Mouse (Mus musculus) heart, embryonic 16.5 days (tissue): ENCODE measurements at regions not wholly inside any gene's neighbourhood (a gene's known extent, or its start where the extent isn't known, plus 50 kb on each side); places are given as distances from the start of the nearest gene placed in this dataset.

ENCODE experiments used
- ATAC-seq: fragments of 200-750 bp; cut with Nextera tagmentation; replicated peaks from 2 replicates; pipeline ENCODE4 v1.8.0; 2017; ENCODE audit warnings: moderate number of reproducible peaks; ENCODE audit not compliant: insufficient read depth, low FRiP score; ENCODE audit errors: extremely low read depth
- H3K27ac ChIP-seq: fragments of 300-500 bp; sonication (generic); 2 replicates; pipeline ENCODE4 v1.5.1; 2014; ENCODE audit warnings: mild to moderate bottlenecking, low read length, control low read depth, moderate library complexity
- H3K27me3 ChIP-seq: fragments of 300-500 bp; sonication (generic); 2 replicates; pipeline ENCODE4 v1.6.1; 2014; ENCODE audit warnings: low read length, mixed read lengths; ENCODE audit not compliant: control insufficient read depth, insufficient read depth
- H3K36me3 ChIP-seq: fragments of 300-500 bp; sonication (generic); 2 replicates; pipeline ENCODE4 v1.6.1; 2014; ENCODE audit not compliant: control insufficient read depth, insufficient read depth
- H3K4me1 ChIP-seq: fragments of 300-500 bp; sonication (generic); 2 replicates; pipeline ENCODE4 v1.6.1; 2014; ENCODE audit warnings: low read length, mixed read lengths; ENCODE audit not compliant: control insufficient read depth, insufficient read depth
- H3K4me2 ChIP-seq: fragments of 300-500 bp; sonication (generic); 2 replicates; pipeline ENCODE4 v1.6.1; 2014; ENCODE audit warnings: low read depth, mild to moderate bottlenecking, control low read depth, low read length
- H3K4me3 ChIP-seq: fragments of 300-500 bp; sonication (generic); 2 replicates; pipeline ENCODE4 v1.5.1; 2014; ENCODE audit warnings: mild to moderate bottlenecking, control low read depth, low read length
- H3K9ac ChIP-seq: fragments of 300-500 bp; sonication (generic); 2 replicates; pipeline ENCODE4 v1.6.1; 2014; ENCODE audit warnings: low read length, control low read depth
- H3K9me3 ChIP-seq: fragments of 300-500 bp; sonication (generic); replicated peaks from 2 replicates; pipeline ENCODE4 v1.6.1; 2016; ENCODE audit warnings: low read length; ENCODE audit not compliant: control insufficient read depth
- WGBS: fragments of 180-500 bp; shearing (Covaris S2); extraction: QIAGEN DNeasy Blood & Tissue Kit; methylation state at CpG from one replicate; pipeline ENCODE4 v1.1.7; 2014; 5-methylcytosine and 5-hydroxymethylcytosine counted together

GRCm38 (mm10) chr11:7348601-7349000 is 134.9 kb upstream of the Igfbp3 start:
- no peak overlapping the region for H3K27ac ChIP-seq
- no peak for ATAC-seq
- no peak overlapping the region for H3K9ac ChIP-seq
- H3K4me1 ChIP-seq: no peaks in the 10 kb centered on the region
- no peak overlapping the region for H3K4me2 ChIP-seq
- no peaks in the 10 kb centered on the region for H3K27me3 ChIP-seq
- 74% methylated on average over 1 of the region's 1 CpGs for WGBS
- H3K4me3 ChIP-seq: no peak overlapping the region
- H3K9me3 ChIP-seq: no peaks in the 10 kb centered on the region
- H3K36me3 ChIP-seq: no peaks in the 10 kb centered on the region

DNA sequence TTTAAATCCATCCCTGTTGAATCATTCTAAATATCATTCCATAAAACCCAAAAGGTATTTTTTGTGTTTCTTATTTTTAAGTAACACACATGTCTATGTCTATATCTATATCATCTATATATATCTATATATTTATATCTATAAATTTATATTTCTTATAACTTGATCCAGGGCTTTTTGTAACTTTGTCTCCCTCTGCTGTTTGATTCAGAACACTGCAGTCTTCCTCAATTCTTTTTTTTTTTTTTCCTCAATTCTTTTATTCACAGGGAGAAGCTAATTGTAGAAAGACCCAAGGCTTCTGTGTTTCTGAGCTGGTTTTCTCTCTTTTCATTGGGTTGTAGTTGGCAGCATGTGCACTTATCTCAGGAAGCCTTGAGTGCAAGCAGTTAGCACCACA is 124.1 kb upstream of the Igfbp3 start:
- Histone ChIP-seq H3K9me3 (peaks cover 5% of the 10 kb centered on the region), H3K4me2 (no peak overlapping the region), H3K27ac (no peak overlapping the region), H3K27me3 (no peaks in the 10 kb centered on the region), H3K4me3 (no peak overlapping the region), H3K36me3 (no peaks in the 10 kb centered on the region), H3K4me1 (no peaks in the 10 kb centered on the region), H3K9ac (no peak overlapping the region)
- ATAC-seq: no peak

DNA sequence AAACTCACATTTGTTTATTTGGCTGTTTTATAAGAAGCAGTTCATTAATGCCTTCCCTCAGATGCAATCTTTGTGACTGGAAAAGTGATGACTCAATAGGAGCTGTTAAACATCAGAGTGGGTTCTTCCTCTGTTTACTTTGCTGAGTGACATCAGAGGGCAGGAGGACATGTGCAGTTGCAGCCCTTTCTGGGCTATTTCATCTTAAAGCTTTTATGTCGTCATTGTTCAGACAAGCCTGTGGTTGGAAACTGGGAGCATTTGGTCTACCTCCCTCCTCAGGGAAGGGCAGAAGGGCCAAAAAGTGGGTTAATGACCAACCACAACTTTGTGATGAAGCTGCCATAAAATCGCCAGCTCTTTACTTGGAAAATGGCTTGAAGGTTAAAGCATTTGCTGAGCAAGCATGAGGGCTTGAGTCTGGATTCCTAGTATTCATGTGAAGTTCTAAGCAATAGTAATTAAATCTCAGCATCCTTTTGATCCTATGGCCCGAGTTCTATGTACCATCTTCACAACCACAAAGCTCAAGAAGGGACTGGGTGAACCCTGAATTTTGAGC is 103.8 kb upstream of the Igfbp3 start:
- no peak for ATAC-seq
- WGBS: 53% methylated on average over 3 of the region's 3 CpGs
- Histone ChIP-seq H3K9me3 (no peaks in the 10 kb centered on the region; the same call in 1 of the 2 replicates), H3K27ac (no peak overlapping the region), H3K36me3 (no peaks in the 10 kb centered on the region), H3K27me3 (no peaks in the 10 kb centered on the region), H3K4me1 (no peaks in the 10 kb centered on the region), H3K4me2 (no peak overlapping the region), H3K4me3 (no peak overlapping the region), H3K9ac (no peak overlapping the region)

- H3K27ac ChIP-seq: no peak overlapping the region
- no peak for ATAC-seq
- no peaks in the 10 kb centered on the region for H3K9me3 ChIP-seq
- no peaks in the 10 kb centered on the region for H3K4me1 ChIP-seq
- no peak overlapping the region for H3K9ac ChIP-seq
- no peak overlapping the region for H3K4me2 ChIP-seq
- H3K36me3 ChIP-seq: no peaks in the 10 kb centered on the region
- H3K27me3 ChIP-seq: no peaks in the 10 kb centered on the region
- no peak overlapping the region for H3K4me3 ChIP-seq
Measured at GRCm38 (mm10) chr11:7296252-7296651, 82.5 kb upstream of the Igfbp3 start.

DNA sequence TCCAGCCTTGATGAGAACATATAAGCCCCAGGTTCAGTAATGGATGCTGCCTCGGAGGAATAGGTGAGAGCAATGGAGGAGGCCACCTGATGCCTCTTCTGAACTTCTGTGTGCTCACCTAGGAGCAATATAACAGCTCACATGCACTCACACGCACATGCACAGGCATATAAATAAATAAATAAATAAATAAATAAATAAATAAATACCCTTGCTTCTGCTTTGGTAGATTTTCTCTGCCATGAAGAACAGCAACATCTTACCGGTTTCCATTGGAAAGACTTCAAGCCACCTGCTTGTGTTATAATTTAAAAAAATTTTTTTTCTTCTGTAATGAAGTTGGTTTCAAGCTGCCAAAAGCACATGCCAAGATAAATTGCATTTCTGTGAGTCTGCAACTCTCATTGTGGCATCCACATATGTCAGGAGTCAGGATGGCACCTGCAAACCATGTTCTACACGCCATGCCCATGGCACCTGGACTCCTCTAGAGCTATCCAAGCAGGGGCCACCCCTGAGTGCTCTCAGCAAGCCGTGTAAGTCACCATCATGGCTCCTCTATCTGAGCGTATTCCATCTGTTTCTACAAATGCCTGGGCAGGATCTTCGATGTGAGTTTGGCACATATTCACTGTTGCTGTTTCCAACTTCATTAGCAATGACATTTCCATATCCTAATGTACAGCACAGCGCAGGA is 75.7 kb upstream of the Igfbp3 start:
- Histone ChIP-seq H3K36me3 (no peaks in the 10 kb centered on the region), H3K9me3 (no peaks in the 10 kb centered on the region), H3K27ac (no peak overlapping the region), H3K9ac (no peak overlapping the region), H3K4me1 (no peaks in the 10 kb centered on the region), H3K4me3 (no peak overlapping the region), H3K27me3 (no peaks in the 10 kb centered on the region), H3K4me2 (no peak overlapping the region)
- 83% methylated on average over 8 of the region's 8 CpGs for WGBS
- ATAC-seq: no peak

DNA sequence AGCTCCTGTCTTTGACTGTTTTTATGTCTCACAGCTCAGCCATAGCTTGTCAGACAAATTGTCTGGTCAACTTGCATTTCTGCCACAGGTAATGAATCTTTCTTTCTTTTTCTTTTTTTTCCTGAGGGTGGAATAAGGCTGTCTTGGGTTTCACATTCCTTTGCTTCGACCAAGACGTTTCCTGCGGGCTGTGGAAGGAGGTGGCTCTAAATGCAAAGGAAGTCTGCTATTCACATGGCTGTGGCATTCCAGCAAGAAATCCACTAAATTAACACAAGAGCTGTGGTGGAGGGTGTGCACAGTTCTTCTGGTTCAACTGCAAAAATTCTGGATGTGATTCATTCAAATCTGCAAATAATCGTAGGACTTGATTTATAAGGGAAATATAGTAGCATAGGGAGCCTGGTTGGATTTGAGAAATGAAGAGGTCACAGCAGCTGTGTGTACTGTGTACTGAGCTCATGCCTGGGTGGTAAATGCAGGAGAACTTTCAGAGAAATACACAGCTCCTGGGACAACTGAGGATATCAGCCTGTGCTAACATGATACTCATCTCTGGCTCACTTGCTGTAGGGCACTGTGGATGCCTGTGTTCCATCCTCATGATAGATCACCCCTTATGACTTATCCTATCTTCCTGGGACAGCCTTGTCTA is 71.2 kb upstream of the Igfbp3 start:
- Histone ChIP-seq H3K4me3 (no peak overlapping the region), H3K4me2 (no peak overlapping the region)
- no peak for ATAC-seq

GRCm38 (mm10) chr11:7282981-7283380 is 69.3 kb upstream of the Igfbp3 start:
- H3K9ac ChIP-seq: no peak overlapping the region
- no peaks in the 10 kb centered on the region for H3K27me3 ChIP-seq
- H3K4me3 ChIP-seq: no peak overlapping the region
- no peaks in the 10 kb centered on the region for H3K9me3 ChIP-seq
- H3K27ac ChIP-seq: no peak overlapping the region
- no peaks in the 10 kb centered on the region for H3K36me3 ChIP-seq
- H3K4me2 ChIP-seq: no peak overlapping the region
- no peaks in the 10 kb centered on the region for H3K4me1 ChIP-seq
- no peak for ATAC-seq
- WGBS: 90% methylated on average over 3 of the region's 3 CpGs

More for the DNA sequence above, 71.2 kb upstream of the Igfbp3 start:
- no peak overlapping the region for H3K9ac ChIP-seq
- no peak overlapping the region for H3K27ac ChIP-seq
- WGBS: 47% methylated on average over 4 of the region's 4 CpGs
- H3K27me3 ChIP-seq: no peaks in the 10 kb centered on the region
- H3K36me3 ChIP-seq: no peaks in the 10 kb centered on the region
- no peaks in the 10 kb centered on the region for H3K4me1 ChIP-seq
- H3K9me3 ChIP-seq: no peaks in the 10 kb centered on the region

DNA sequence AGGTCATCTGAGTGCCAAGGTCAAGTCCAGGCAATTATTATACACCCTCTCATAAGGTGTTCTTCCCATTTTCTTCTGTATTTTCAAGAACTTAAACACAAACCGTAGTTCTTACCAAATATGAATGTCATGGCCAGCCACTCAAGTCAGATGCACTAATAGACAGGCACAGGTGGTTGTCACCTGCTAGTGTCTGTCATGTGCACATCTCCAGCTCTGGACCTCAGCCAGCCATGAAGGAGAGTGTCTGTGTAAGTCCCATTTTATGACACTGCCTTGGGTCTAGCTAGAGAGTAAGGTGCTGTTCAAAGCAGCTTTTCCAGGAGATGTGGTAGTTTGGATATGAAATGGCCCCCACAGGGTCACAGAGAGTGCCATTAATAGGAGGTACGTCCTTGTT is 68.5 kb upstream of the Igfbp3 start:
- Histone ChIP-seq H3K27me3 (no peaks in the 10 kb centered on the region), H3K9me3 (no peaks in the 10 kb centered on the region), H3K27ac (no peak overlapping the region), H3K4me2 (no peak overlapping the region), H3K4me1 (no peaks in the 10 kb centered on the region), H3K9ac (no peak overlapping the region), H3K36me3 (no peaks in the 10 kb centered on the region), H3K4me3 (no peak overlapping the region)
- WGBS: 80% methylated on average over 2 of the region's 2 CpGs
- ATAC-seq: no peak

- H3K4me3 ChIP-seq: no peak overlapping the region
- no peak overlapping the region for H3K27ac ChIP-seq
- no peak for ATAC-seq
- no peak overlapping the region for H3K9ac ChIP-seq
- no peak overlapping the region for H3K4me2 ChIP-seq
- WGBS: 47% methylated on average over 2 of the region's 2 CpGs
- no peaks in the 10 kb centered on the region for H3K4me1 ChIP-seq
- no peaks in the 10 kb centered on the region for H3K27me3 ChIP-seq
- H3K36me3 ChIP-seq: no peaks in the 10 kb centered on the region
- no peaks in the 10 kb centered on the region for H3K9me3 ChIP-seq
Measured at GRCm38 (mm10) chr11:7281656-7282055, 67.9 kb upstream of the Igfbp3 start.
